Mouse (Mus musculus) forebrain, embryonic 12.5 days (tissue): ENCODE measurements around the gene Ccdc88c. TPM values are rescaled to one million over a fixed set of nuclear protein-coding genes. Genes with fewer than 3 reads are reported as not detected.

Experiments
- ATAC-seq: fragments of 200-750 bp; cut with Nextera tagmentation; 2 replicates; pipeline ENCODE4 v1.8.0; 2017; ENCODE audit warnings: moderate TSS enrichment; ENCODE audit not compliant: low FRiP score
- H3K27ac ChIP-seq: fragments of 300-500 bp; sonication (generic); 2 replicates; pipeline ENCODE4 v1.5.1; 2016; ENCODE audit warnings: mild to moderate bottlenecking
- H3K27me3 ChIP-seq: fragments of 300-500 bp; sonication (generic); 2 replicates; pipeline ENCODE4 v1.6.1; 2016; ENCODE audit warnings: mild to moderate bottlenecking
- H3K36me3 ChIP-seq: fragments of 300-500 bp; sonication (generic); replicated peaks from 2 replicates; pipeline ENCODE4 v1.6.1; 2016; ENCODE audit warnings: mild to moderate bottlenecking
- H3K4me1 ChIP-seq: fragments of 300-500 bp; sonication (generic); 2 replicates; pipeline ENCODE4 v1.6.1; 2016
- H3K4me2 ChIP-seq: fragments of 300-500 bp; sonication (generic); 2 replicates; pipeline ENCODE4 v1.6.1; 2016; ENCODE audit warnings: mild to moderate bottlenecking, moderate library complexity
- H3K4me3 ChIP-seq: fragments of 300-500 bp; sonication (generic); replicated peaks from 2 replicates; pipeline ENCODE4 v1.5.1; 2016; ENCODE audit warnings: mild to moderate bottlenecking
- H3K9ac ChIP-seq: fragments of 300-500 bp; sonication (generic); 2 replicates; pipeline ENCODE4 v1.6.1; 2016; ENCODE audit warnings: mild to moderate bottlenecking
- H3K9me3 ChIP-seq: fragments of 300-500 bp; sonication (generic); 2 replicates; pipeline ENCODE4 v1.6.1; 2016
- WGBS: fragments of 180-500 bp; shearing (Covaris S2); methylation state at CpG from one replicate; pipeline ENCODE4 v1.1.7; 2016; 5-methylcytosine and 5-hydroxymethylcytosine counted together
- polyA plus RNA-seq: library from polyadenylated mRNA; unstranded; fragments of >200 nt; fragmentation: Nextera tagmentation; extraction: Ambion mirVana; gene quantifications from 2 replicates; pipeline ENCODE4 v1.2.1, GENCODE M21; 2016

Ccdc88c gene
- polyA plus RNA-seq, 1 experiment from 2014 or later, result 28.8 TPM

DNA sequence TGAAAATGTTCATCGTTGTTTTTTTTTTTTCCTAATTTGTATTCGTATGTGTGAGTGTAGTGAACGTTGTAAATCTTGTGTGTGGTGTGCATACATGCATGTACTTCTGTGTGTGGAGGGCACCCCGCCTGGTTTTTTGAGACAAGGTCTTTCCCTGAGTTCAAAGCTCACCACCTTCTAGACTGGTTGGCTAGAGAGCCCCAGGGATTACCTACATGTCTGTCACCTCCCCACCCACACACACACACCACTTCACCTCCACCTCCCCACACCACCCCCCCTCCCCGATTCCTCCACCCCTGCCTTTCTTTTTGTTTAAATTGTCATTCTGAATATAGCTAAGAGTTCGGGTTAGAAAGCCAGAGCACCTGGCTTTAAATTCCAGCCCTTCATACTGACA, 128.0 kb downstream of the Ccdc88c start:
- Histone ChIP-seq H3K27me3 (peaks cover 57% of the 10 kb centered on the region), H3K9me3 (no peaks in the 10 kb centered on the region), H3K36me3 (no peaks in the 10 kb centered on the region), H3K4me3 (no peak overlapping the region), H3K4me1 (peaks cover 22% of the 10 kb centered on the region), H3K4me2 (no peak overlapping the region), H3K27ac (no peak overlapping the region), H3K9ac (no peak overlapping the region)
- WGBS, result 86% methylated on average over 6 of the region's 6 CpGs
- no peak for ATAC-seq

DNA sequence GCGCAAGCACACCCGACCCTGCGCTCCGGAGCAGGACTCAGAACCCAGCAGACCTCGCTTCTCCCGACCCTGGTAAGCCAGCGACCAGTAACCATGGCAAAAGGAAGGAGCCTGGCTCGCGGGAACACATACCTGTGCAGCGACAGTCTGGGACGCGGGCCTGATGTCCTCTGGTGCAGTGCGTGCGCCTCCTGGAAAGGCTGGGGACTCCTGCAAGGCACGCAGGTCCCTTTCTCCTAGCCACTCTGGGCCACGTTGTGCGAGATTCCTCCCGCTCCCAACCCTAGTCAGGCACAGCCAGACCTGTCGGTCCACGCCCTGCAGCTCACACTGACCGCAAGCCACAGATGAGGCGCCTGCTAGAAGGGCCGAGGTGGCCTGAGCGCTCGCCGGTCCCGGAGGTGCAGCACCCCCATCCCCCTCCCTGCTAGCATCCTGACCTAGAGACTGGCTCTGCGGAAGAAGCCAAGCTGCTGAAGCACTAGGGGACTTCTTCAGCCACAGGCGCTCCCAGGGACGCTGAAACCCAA, 129.7 kb downstream of the Ccdc88c start:
- Histone ChIP-seq H3K36me3 (no peaks in the 10 kb centered on the region), H3K9me3 (no peaks in the 10 kb centered on the region), H3K4me2 (peak overlapping the region; percentile 58), H3K4me1 (peaks cover 25% of the 10 kb centered on the region), H3K27me3 (peaks cover 57% of the 10 kb centered on the region), H3K4me3 (peak overlapping the region; percentile 38), H3K27ac (no peak overlapping the region), H3K9ac (peak overlapping the region; percentile 30)
- peak; percentile 47; the same call in 1 of the 2 replicates for ATAC-seq
- WGBS, result under 1% methylated on average over 30 of the region's 30 CpGs

DNA sequence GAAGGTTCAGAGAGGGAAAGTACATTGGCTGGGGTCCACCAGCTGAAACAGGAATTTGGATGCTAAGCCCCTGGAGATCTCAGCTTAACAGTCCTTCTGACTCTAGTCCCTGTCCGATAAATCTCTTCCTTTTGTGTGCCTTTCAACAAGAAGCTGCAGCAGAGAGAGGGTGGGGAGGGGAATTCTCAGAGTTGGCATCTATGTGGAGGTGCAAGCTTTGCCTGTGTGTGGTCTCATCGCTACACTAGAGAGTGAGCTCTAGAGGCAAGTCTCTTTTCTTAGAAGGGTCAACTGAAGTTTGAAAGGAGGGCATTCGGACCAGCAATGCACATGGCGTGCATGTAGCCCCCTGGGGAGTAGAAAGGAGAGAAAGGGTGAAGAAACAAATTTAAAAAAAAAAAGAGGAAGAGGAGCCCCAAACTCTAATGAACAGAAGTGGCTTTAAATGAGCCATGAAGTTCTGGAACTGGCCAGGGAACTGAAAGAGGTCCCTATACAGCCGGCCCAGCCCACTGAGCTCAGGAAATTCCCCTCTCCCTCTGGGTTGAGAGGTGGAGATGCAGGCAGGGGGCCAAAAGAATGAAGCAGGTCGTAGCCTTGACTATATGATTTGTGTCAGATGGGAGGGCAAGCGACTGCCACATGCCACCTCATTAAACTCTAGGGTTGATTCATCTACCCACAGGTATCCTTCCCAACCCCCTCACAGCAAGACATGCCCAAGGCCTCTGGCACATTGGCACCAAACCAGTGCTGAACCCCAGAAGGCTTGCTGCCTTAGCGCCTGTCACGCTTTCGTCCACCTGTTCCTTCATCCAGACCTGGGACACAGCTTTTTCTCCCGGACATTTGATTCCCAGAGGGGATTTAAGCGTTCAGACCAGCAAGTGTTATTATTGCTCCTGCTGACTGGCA, 130.9 kb downstream of the Ccdc88c start:
- peaks cover 57% of the 10 kb centered on the region for H3K27me3 ChIP-seq
- 24% methylated on average over 12 of the region's 12 CpGs for WGBS

DNA sequence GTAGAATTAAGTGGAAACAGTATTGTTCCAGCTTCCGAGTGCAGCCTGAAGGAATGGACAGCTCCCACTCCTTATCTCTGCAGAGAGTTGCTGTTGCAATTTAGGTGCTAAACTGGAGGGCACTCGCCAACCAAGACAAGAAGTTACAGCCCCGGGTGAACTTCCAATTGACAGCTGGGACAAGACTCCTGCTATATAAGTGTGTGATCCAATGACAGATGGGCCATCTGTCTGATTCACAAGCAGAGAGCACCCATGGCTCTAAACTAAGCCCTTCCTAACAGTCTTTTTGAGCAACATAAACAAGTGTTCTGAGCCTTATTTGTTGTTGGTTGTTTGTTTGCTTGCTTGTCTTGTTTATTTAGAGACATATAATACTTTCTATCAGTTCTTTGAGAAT, 132.2 kb downstream of the Ccdc88c start:
- Histone ChIP-seq H3K9me3 (no peaks in the 10 kb centered on the region), H3K4me1 (peaks cover 25% of the 10 kb centered on the region), H3K9ac (no peak overlapping the region), H3K36me3 (no peaks in the 10 kb centered on the region), H3K4me2 (no peak overlapping the region), H3K4me3 (no peak overlapping the region), H3K27me3 (peaks cover 50% of the 10 kb centered on the region), H3K27ac (no peak overlapping the region)
- WGBS, result 63% methylated on average over 3 of the region's 3 CpGs
- ATAC-seq, result no peak

More for the DNA sequence above, 130.9 kb downstream of the Ccdc88c start:
- Histone ChIP-seq H3K4me1 (peaks cover 25% of the 10 kb centered on the region), H3K36me3 (no peaks in the 10 kb centered on the region), H3K4me3 (peak overlapping the region; percentile 38; the same call in 1 of the 2 replicates), H3K4me2 (peak overlapping the region; percentile 58), H3K9ac (no peak overlapping the region), H3K9me3 (no peaks in the 10 kb centered on the region), H3K27ac (no peak overlapping the region)
- no peak for ATAC-seq

DNA sequence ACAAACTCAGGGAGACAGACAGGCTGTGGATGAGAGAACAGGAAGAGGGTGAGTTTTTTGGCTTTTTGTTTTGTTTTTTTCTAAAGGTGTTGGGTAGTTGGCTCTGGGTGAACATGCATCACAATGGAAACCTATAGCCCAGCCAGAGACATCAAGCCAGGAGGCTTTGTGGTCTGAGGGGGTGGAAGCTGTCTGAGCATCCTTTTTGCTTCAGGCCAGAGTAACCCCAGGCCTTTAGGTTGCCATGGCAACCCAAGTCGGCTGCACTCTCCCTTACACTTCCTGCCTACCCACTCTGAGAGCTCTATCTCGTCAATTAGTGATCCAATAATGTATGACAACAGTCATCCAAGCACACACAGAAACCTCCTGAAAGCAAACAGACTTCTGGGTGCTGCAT, 133.4 kb downstream of the Ccdc88c start:
- 0 out of 2 replicates have a peak, but pooled peaks have one; percentile 41 for ATAC-seq
- no peaks in the 10 kb centered on the region for H3K36me3 ChIP-seq
- H3K9ac ChIP-seq, result no peak overlapping the region
- no peak overlapping the region for H3K4me3 ChIP-seq
- H3K9me3 ChIP-seq, result no peaks in the 10 kb centered on the region
- H3K27me3 ChIP-seq, result peaks cover 44% of the 10 kb centered on the region
- 0% methylated on average over 2 of the region's 2 CpGs for WGBS
- no peak overlapping the region for H3K27ac ChIP-seq
- no peak overlapping the region for H3K4me2 ChIP-seq
- H3K4me1 ChIP-seq, result peaks cover 25% of the 10 kb centered on the region

DNA sequence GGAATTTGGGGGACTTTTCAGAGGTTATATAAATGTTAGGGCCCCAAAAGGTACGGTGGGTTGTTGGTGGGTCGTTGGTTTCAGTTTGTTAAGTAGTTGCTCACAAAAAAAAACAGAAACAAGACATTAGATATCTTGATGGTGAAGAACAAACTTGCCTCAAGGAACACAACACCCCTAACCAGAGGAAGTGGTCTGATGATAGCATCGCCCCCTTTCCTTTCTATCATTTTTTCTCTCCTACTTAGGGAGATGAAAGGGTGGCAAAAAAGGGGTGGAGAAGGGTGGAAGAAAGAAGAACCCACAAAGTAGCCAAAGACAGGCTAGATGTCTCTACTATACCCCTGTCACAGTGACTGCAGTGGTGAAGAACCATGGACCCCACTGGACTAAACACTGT, 138.3 kb downstream of the Ccdc88c start:
- H3K36me3 ChIP-seq, result no peaks in the 10 kb centered on the region
- H3K27ac ChIP-seq, result no peak overlapping the region
- no peak overlapping the region for H3K9ac ChIP-seq
- H3K4me1 ChIP-seq, result 0 out of 2 replicates have a peak, but pooled peaks cover 6% of the 10 kb centered on the region
- no peak overlapping the region for H3K4me2 ChIP-seq
- no peaks in the 10 kb centered on the region for H3K27me3 ChIP-seq
- H3K9me3 ChIP-seq, result no peaks in the 10 kb centered on the region
- H3K4me3 ChIP-seq, result no peak overlapping the region
- ATAC-seq, result no peak
- WGBS, result 86% methylated on average over 3 of the region's 3 CpGs

DNA sequence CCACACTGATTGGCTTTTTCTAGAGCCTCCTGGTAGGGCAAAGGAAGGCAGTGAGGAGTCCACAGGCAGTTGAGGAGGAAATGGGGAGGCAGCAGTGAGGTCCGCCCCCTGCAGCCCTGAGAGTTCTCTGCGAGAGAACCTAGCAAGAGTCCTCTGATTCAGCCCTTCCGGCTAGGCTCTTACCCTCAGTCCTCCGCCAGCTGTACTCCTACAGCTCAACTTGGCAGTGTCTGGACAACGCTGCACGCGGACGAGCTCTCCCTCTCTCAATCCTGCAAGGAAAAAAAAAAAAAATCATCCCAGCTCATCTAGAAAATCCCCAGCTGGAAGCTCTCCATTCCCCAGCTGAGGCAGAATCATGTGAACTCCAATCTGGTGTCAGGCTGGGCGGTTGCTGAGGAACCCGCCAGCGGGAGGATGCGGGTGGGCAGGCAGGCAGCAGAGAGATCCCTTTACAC, 141.0 kb downstream of the Ccdc88c start:
- H3K27ac ChIP-seq, result no peak overlapping the region
- 44% methylated on average over 12 of the region's 12 CpGs for WGBS
- no peaks in the 10 kb centered on the region for H3K27me3 ChIP-seq
- H3K4me1 ChIP-seq, result 0 out of 2 replicates have a peak, but pooled peaks cover 2% of the 10 kb centered on the region
- no peaks in the 10 kb centered on the region for H3K36me3 ChIP-seq
- no peak for ATAC-seq
- no peak overlapping the region for H3K4me3 ChIP-seq
- H3K4me2 ChIP-seq, result no peak overlapping the region
- H3K9ac ChIP-seq, result no peak overlapping the region
- no peaks in the 10 kb centered on the region for H3K9me3 ChIP-seq

DNA sequence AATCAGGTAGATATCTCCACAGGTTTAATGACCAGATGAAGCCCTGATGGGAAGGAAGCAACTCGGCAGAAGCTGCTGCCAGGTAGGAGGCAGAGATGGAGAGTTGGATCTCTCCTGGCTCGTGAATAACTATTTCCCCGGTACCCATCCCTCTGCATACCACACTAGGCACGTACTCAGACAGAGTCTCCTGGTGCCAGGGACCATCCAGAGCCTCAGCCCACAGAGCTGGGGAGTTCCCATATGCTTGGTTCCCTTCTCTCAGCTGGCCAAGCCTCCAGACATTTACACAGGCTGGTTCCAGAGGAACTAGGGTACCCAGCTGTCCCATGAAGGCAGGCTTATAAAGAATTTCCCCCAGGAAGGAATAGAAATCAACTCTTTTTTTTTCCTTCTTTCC, 142.0 kb downstream of the Ccdc88c start:
- H3K4me1 ChIP-seq, result 0 out of 2 replicates have a peak, but pooled peaks cover 2% of the 10 kb centered on the region
- H3K9me3 ChIP-seq, result no peaks in the 10 kb centered on the region
- WGBS, result 77% methylated on average over 4 of the region's 4 CpGs
- no peaks in the 10 kb centered on the region for H3K27me3 ChIP-seq
- H3K27ac ChIP-seq, result no peak overlapping the region
- no peak overlapping the region for H3K9ac ChIP-seq
- no peak overlapping the region for H3K4me3 ChIP-seq
- no peak for ATAC-seq
- no peak overlapping the region for H3K4me2 ChIP-seq
- H3K36me3 ChIP-seq, result no peaks in the 10 kb centered on the region

DNA sequence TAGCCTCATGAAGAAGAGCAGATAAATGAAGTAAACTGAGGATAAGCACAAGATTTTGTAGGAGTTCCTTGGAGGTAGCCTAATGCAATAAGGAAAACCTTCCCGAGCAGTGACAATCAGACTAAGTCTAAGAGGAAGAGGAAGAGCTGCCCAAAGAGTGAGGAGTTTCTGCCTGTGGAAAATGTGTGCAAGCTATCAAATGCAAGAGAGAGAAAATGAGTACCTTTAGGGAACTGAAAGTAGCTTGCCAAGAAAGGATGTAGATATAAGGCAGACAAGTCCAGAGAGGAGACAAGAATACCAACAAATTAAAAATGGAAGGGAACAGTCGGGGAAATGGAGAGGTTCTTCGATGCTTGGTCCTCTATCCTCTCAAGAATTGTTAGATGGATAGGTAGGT, 143.3 kb downstream of the Ccdc88c start:
- no peaks in the 10 kb centered on the region for H3K36me3 ChIP-seq
- H3K27ac ChIP-seq, result no peak overlapping the region
- H3K4me1 ChIP-seq, result 0 out of 2 replicates have a peak, but pooled peaks cover 2% of the 10 kb centered on the region
- 90% methylated on average over 3 of the region's 3 CpGs for WGBS
- H3K4me2 ChIP-seq, result no peak overlapping the region
- H3K27me3 ChIP-seq, result no peaks in the 10 kb centered on the region
- no peaks in the 10 kb centered on the region for H3K9me3 ChIP-seq
- no peak overlapping the region for H3K4me3 ChIP-seq
- no peak overlapping the region for H3K9ac ChIP-seq
- no peak for ATAC-seq

DNA sequence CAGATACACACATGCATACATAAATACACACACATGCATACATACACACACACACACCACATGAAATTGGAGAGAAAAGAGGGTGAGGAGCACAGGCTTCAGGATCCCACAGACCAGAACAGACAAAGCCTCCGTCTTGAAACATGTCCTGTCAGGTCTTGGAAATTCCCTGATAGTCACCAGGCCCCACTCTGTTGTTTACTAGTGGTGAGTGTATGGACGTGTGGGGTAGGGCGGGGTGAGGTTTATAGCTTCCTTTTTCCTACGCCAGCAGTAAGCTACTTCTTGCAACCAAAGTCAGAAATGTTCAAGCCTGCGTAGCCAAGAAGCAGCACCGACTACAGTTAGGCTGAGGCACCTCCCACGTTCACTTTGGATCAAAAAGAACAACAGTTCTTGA, 145.7 kb downstream of the Ccdc88c start:
- Histone ChIP-seq H3K9me3 (no peaks in the 10 kb centered on the region), H3K9ac (no peak overlapping the region), H3K27me3 (no peaks in the 10 kb centered on the region), H3K4me2 (no peak overlapping the region), H3K4me3 (no peak overlapping the region), H3K36me3 (no peaks in the 10 kb centered on the region), H3K4me1 (0 out of 2 replicates have a peak, but pooled peaks cover 2% of the 10 kb centered on the region), H3K27ac (no peak overlapping the region)
- no peak for ATAC-seq
- WGBS, result 84% methylated on average over 7 of the region's 7 CpGs

DNA sequence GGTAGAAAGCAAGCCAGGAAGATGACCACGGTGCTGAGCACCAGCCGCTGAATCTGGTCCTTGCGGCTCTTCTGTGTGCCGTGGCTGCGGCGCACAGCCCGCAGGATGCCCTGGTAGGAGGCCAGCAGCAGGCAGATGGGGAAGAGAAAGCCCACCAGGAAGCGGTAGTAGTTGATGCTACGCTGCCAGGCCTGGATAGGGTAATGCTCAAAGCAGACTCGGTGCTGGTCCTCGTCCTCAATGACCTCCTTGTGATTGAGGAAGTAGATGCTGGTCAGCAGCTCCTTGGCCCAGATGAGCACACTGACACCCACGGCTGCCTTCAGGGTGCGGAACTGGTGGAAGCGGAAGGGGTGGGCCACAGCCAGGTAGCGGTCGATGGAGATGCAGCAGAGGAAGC, 150.3 kb downstream of the Ccdc88c start:
- Histone ChIP-seq H3K4me3 (no peak overlapping the region), H3K9me3 (no peaks in the 10 kb centered on the region), H3K36me3 (no peaks in the 10 kb centered on the region), H3K4me2 (no peak overlapping the region), H3K27ac (no peak overlapping the region), H3K4me1 (no peaks in the 10 kb centered on the region), H3K27me3 (no peaks in the 10 kb centered on the region), H3K9ac (no peak overlapping the region)
- ATAC-seq, result no peak
- WGBS, result 93% methylated on average over 16 of the region's 16 CpGs

DNA sequence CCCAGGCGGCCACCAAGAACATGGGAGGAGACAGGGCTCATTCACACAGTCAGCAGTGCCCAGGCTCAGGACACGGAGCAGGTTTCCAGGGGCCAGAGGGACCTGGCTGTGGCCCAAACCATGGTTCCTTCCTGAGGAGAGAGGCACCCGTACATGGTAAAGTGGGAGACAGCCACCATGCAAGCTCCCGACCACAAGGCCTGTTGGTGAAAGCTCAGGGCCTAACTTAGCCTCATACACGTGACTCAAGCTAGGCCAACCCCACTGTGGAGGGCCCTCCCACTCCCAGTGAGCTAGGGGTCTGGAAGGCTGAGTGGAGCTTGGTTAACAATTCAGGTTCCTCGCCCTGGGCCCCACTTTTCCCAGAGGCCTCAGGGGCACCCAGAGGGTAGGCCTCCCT, 150.9 kb downstream of the Ccdc88c start:
- WGBS, result 77% methylated on average over 6 of the region's 6 CpGs

More for the DNA sequence above, 150.9 kb downstream of the Ccdc88c start:
- H3K36me3 ChIP-seq, result no peaks in the 10 kb centered on the region
- no peak overlapping the region for H3K27ac ChIP-seq
- H3K9ac ChIP-seq, result no peak overlapping the region
- no peaks in the 10 kb centered on the region for H3K27me3 ChIP-seq
- H3K4me1 ChIP-seq, result no peaks in the 10 kb centered on the region
- no peak overlapping the region for H3K4me3 ChIP-seq
- H3K4me2 ChIP-seq, result no peak overlapping the region
- no peak for ATAC-seq
- no peaks in the 10 kb centered on the region for H3K9me3 ChIP-seq
